Mouse (Mus musculus): ENCODE data around the gene Sp1. TPM values are rescaled to one million over a fixed set of nuclear protein-coding genes. Genes with fewer than 3 reads are reported as not detected.

The Sp1 gene
- total and polyA plus RNA-seq, 3 experiments: 16.3 to 92.3 (median 47.2) TPM

Other genes with a start within 250 kb of the Sp1 start
- 39.9 and 40.5 TPM in 2 replicates for gene Zfp740, start 202.9 kb upstream of the Sp1 start, total RNA-seq (2012; rRNA removed)
- 10 to 100 TPM in 1 of 2 experiments, not detected in 1; 50.1 TPM for gene Zfp740, start 202.9 kb upstream of the Sp1 start, polyA plus RNA-seq (2012; ENCODE audit: insufficient read depth in 1 of 2, insufficient read length in 2 of 2, low read depth in 1 of 2, low replicate concordance in 2 of 2, missing spikeins in 1 of 2)
- gene Csad, start 201.4 kb upstream of the Sp1 start, total RNA-seq (2012; rRNA removed): 4.1 and 5.3 TPM in 2 replicates
- 10 to 100 TPM in 1 of 2 experiments, not detected in 1; 10.5 TPM for gene Csad, start 201.4 kb upstream of the Sp1 start, polyA plus RNA-seq (2012; ENCODE audit: insufficient read depth in 1 of 2, insufficient read length in 2 of 2, low read depth in 1 of 2, low replicate concordance in 2 of 2, missing spikeins in 1 of 2)
- gene Itgb7, start 174.2 kb upstream of the Sp1 start, total RNA-seq (2012; rRNA removed): 7.4 TPM in 2 replicates
- gene Itgb7, start 174.2 kb upstream of the Sp1 start, polyA plus RNA-seq (2012; ENCODE audit: insufficient read depth in 1 of 2, insufficient read length in 2 of 2, low read depth in 1 of 2, low replicate concordance in 2 of 2, missing spikeins in 1 of 2): 10 to 100 TPM in 1 of 2 experiments, not detected in 1; 15.2 TPM
- 0.39 and 0.59 TPM in 2 replicates for gene Rarg, start 148.6 kb upstream of the Sp1 start, total RNA-seq (2012; rRNA removed)
- gene Rarg, start 148.6 kb upstream of the Sp1 start, polyA plus RNA-seq (2012; ENCODE audit: insufficient read depth in 1 of 2, insufficient read length in 2 of 2, low read depth in 1 of 2, low replicate concordance in 2 of 2, missing spikeins in 1 of 2): 1 to 10 TPM in 1 of 2 experiments, not detected in 1; 5.8 TPM
- gene Gm9918, start 135.6 kb upstream of the Sp1 start, total RNA-seq (2012; rRNA removed): not detected in 2 replicates
- under 1 TPM in 1 of 2 experiments, not detected in 1; 0.04 TPM for gene Gm9918, start 135.6 kb upstream of the Sp1 start, polyA plus RNA-seq (2012; ENCODE audit: insufficient read depth in 1 of 2, insufficient read length in 2 of 2, low read depth in 1 of 2, low replicate concordance in 2 of 2, missing spikeins in 1 of 2)
- 49.7 and 56.3 TPM in 2 replicates for gene Mfsd5, start 126.7 kb upstream of the Sp1 start, total RNA-seq (2012; rRNA removed)
- gene Mfsd5, start 126.7 kb upstream of the Sp1 start, polyA plus RNA-seq (2012; ENCODE audit: insufficient read depth in 1 of 2, insufficient read length in 2 of 2, low read depth in 1 of 2, low replicate concordance in 2 of 2, missing spikeins in 1 of 2): 100 to 1,000 TPM in 1 of 2 experiments, 10 to 100 TPM in 1; 83.6 to 115 TPM
- 49.8 and 52.5 TPM in 2 replicates for gene Espl1, start 109.9 kb upstream of the Sp1 start, total RNA-seq (2012; rRNA removed)
- gene Espl1, start 109.9 kb upstream of the Sp1 start, polyA plus RNA-seq (2012; ENCODE audit: insufficient read depth in 1 of 2, insufficient read length in 2 of 2, low read depth in 1 of 2, low replicate concordance in 2 of 2, missing spikeins in 1 of 2): 100 to 1,000 TPM in 1 of 2 experiments, 10 to 100 TPM in 1; 94.1 to 142 TPM
- 290 and 302 TPM in 2 replicates for gene Pfdn5, start 80.0 kb upstream of the Sp1 start, total RNA-seq (2012; rRNA removed)
- 1,000 to 10,000 TPM in 1 of 2 experiments, 100 to 1,000 TPM in 1; 465 to 7,439 TPM for gene Pfdn5, start 80.0 kb upstream of the Sp1 start, polyA plus RNA-seq (2012; ENCODE audit: insufficient read depth in 1 of 2, insufficient read length in 2 of 2, low read depth in 1 of 2, low replicate concordance in 2 of 2, missing spikeins in 1 of 2)
- gene Myg1, start 74.4 kb upstream of the Sp1 start, total RNA-seq (2012; rRNA removed): 126 and 140 TPM in 2 replicates
- gene Myg1, start 74.4 kb upstream of the Sp1 start, polyA plus RNA-seq (2012; ENCODE audit: insufficient read depth in 1 of 2, insufficient read length in 2 of 2, low read depth in 1 of 2, low replicate concordance in 2 of 2, missing spikeins in 1 of 2): 100 to 1,000 TPM; 135 to 292 TPM
- 48.7 and 61.5 TPM in 2 replicates for gene Aaas, start 55.4 kb upstream of the Sp1 start, total RNA-seq (2012; rRNA removed)
- gene Aaas, start 55.4 kb upstream of the Sp1 start, polyA plus RNA-seq (2012; ENCODE audit: insufficient read depth in 1 of 2, insufficient read length in 2 of 2, low read depth in 1 of 2, low replicate concordance in 2 of 2, missing spikeins in 1 of 2): 100 to 1,000 TPM in 1 of 2 experiments, not detected in 1; 205 TPM
- not detected in 2 replicates for gene Sp7, start 39.0 kb upstream of the Sp1 start, total RNA-seq (2012; rRNA removed)
- not detected for gene Sp7, start 39.0 kb upstream of the Sp1 start, polyA plus RNA-seq (2012; ENCODE audit: insufficient read depth in 1 of 2, insufficient read length in 2 of 2, low read depth in 1 of 2, low replicate concordance in 2 of 2, missing spikeins in 1 of 2)
- 6.9 and 8.0 TPM in 2 replicates for gene Amhr2, start 39.2 kb downstream of the Sp1 start, total RNA-seq (2012; rRNA removed)
- 10 to 100 TPM in 1 of 2 experiments, not detected in 1; 22.7 TPM for gene Amhr2, start 39.2 kb downstream of the Sp1 start, polyA plus RNA-seq (2012; ENCODE audit: insufficient read depth in 1 of 2, insufficient read length in 2 of 2, low read depth in 1 of 2, low replicate concordance in 2 of 2, missing spikeins in 1 of 2)
- 15.2 and 17.3 TPM in 2 replicates for gene Prr13, start 52.9 kb downstream of the Sp1 start, total RNA-seq (2012; rRNA removed)
- gene Prr13, start 52.9 kb downstream of the Sp1 start, polyA plus RNA-seq (2012; ENCODE audit: insufficient read depth in 1 of 2, insufficient read length in 2 of 2, low read depth in 1 of 2, low replicate concordance in 2 of 2, missing spikeins in 1 of 2): 10 to 100 TPM in 1 of 2 experiments, not detected in 1; 73.3 TPM
- gene Pcbp2, start 64.4 kb downstream of the Sp1 start, total RNA-seq (2012; rRNA removed): 359 and 427 TPM in 2 replicates
- gene Pcbp2, start 64.4 kb downstream of the Sp1 start, polyA plus RNA-seq (2012; ENCODE audit: insufficient read depth in 1 of 2, insufficient read length in 2 of 2, low read depth in 1 of 2, low replicate concordance in 2 of 2, missing spikeins in 1 of 2): 1,000 to 10,000 TPM in 1 of 2 experiments, 100 to 1,000 TPM in 1; 977 to 2,091 TPM
- not detected in 2 replicates for gene Gm10337, start 97.6 kb downstream of the Sp1 start, total RNA-seq (2012; rRNA removed)
- gene Gm10337, start 97.6 kb downstream of the Sp1 start, polyA plus RNA-seq (2012; ENCODE audit: insufficient read depth in 1 of 2, insufficient read length in 2 of 2, low read depth in 1 of 2, low replicate concordance in 2 of 2, missing spikeins in 1 of 2): not detected
- gene Map3k12, start 110.9 kb downstream of the Sp1 start, total RNA-seq (2012; rRNA removed): 1.7 and 2.0 TPM in 2 replicates
- gene Map3k12, start 110.9 kb downstream of the Sp1 start, polyA plus RNA-seq (2012; ENCODE audit: insufficient read depth in 1 of 2, insufficient read length in 2 of 2, low read depth in 1 of 2, low replicate concordance in 2 of 2, missing spikeins in 1 of 2): 1 to 10 TPM in 1 of 2 experiments, not detected in 1; 2.8 TPM
- gene Tarbp2, start 112.0 kb downstream of the Sp1 start, total RNA-seq (2012; rRNA removed): 135 and 155 TPM in 2 replicates
- gene Tarbp2, start 112.0 kb downstream of the Sp1 start, polyA plus RNA-seq (2012; ENCODE audit: insufficient read depth in 1 of 2, insufficient read length in 2 of 2, low read depth in 1 of 2, low replicate concordance in 2 of 2, missing spikeins in 1 of 2): 100 to 1,000 TPM in 1 of 2 experiments, not detected in 1; 182 TPM
- 0.85 and 1.8 TPM in 2 replicates for gene Npff, start 118.8 kb downstream of the Sp1 start, total RNA-seq (2012; rRNA removed)
- 1 to 10 TPM in 1 of 2 experiments, not detected in 1; 5.5 TPM for gene Npff, start 118.8 kb downstream of the Sp1 start, polyA plus RNA-seq (2012; ENCODE audit: insufficient read depth in 1 of 2, insufficient read length in 2 of 2, low read depth in 1 of 2, low replicate concordance in 2 of 2, missing spikeins in 1 of 2)
- gene Gm28047, start 218.9 kb downstream of the Sp1 start, total RNA-seq (2012; rRNA removed): 0.20 TPM in 1 of 2 replicates, not detected in the other
- under 1 TPM in 1 of 2 experiments, not detected in 1; 0.52 TPM for gene Gm28047, start 218.9 kb downstream of the Sp1 start, polyA plus RNA-seq (2012; ENCODE audit: insufficient read depth in 1 of 2, insufficient read length in 2 of 2, low read depth in 1 of 2, low replicate concordance in 2 of 2, missing spikeins in 1 of 2)
- 10.4 and 12.8 TPM in 2 replicates for gene Atf7, start 219.3 kb downstream of the Sp1 start, total RNA-seq (2012; rRNA removed)
- gene Atf7, start 219.3 kb downstream of the Sp1 start, polyA plus RNA-seq (2012; ENCODE audit: insufficient read depth in 1 of 2, insufficient read length in 2 of 2, low read depth in 1 of 2, low replicate concordance in 2 of 2, missing spikeins in 1 of 2): 10 to 100 TPM in 1 of 2 experiments, not detected in 1; 49.6 TPM